Mouse (Mus musculus) right cerebral cortex, postnatal 36 days (tissue): ENCODE results near the gene Nufip1.

Source experiments
- DNase-seq, 2 experiments: peaks; one replicate each; pipeline ENCODE4 v3.0.0; 2022; ENCODE audit warnings: low spot score in 2 of 2, mixed read lengths in 1 of 2

Nufip1 gene

GRCm38 (mm10) chr14:76179343-76179742, 68.7 kb downstream of the Nufip1 start:
- no peak for DNase-seq

DNA sequence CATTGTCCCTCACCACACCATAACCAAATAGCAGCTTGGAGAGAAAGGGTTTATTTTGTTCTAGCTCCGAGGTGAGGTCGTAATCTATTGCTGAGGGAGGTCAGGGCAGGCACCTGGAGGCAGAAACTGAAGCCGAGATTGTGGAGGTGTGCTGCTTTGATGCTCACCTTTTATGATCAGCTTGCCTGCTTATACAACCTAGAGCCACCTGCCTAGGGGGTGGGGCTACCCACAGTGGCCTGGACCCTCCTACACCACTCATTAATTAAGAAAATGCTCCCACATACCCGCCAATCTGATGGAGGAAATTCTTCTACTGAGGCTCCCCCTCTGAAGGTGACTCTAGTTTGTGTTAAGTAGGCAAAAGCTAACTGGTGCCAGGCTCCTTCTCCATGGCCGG, 74.7 kb downstream of the Nufip1 start:
- no peak for DNase-seq

GRCm38 (mm10) chr14:76186299-76186698, 75.6 kb downstream of the Nufip1 start:
- no peak for DNase-seq
